Mouse (Mus musculus) kidney, postnatal 10 days (tissue): ENCODE measurements at regions not wholly inside any gene's neighbourhood (a gene's known extent, or its start where the extent isn't known, plus 50 kb on each side); places are given as distances from the start of the nearest gene placed in this dataset.

ENCODE experiments used
- DNase-seq: peaks from one replicate; pipeline ENCODE4 v3.0.0; 2021; ENCODE audit warnings: mixed read lengths

DNA sequence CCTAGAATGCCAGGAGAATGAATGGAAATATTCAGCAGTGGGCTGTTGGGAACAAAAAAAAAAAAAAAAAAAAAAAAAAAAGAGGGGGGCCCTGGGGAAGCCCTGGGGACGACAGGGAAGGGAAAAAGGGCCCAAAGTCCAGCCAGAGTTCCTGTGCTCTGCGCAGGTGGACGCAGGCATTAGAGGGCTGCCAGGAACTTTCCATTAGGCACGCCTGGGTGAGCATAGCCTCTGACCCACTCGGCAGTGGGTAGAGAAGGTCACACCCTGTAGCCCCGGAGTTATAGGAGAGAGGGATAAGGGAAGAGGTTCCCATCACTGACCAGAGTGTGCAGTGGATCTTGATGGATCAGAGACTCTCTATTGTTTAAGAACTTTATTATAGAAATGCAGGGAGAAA is 614.2 kb upstream of the Pou3f4 start:
- peak; percentile 6 for DNase-seq
